Mouse (Mus musculus) heart, embryonic 15.5 days (tissue): Measurements from ENCODE around the gene Asb6. TPM values are rescaled to one million over a fixed set of nuclear protein-coding genes. Genes with fewer than 3 reads are reported as not detected.

Source experiments
- ATAC-seq: fragments of 200-750 bp; cut with Nextera tagmentation; replicated peaks from 2 replicates; pipeline ENCODE4 v1.8.0; 2017; ENCODE audit warnings: low read depth, moderate TSS enrichment; ENCODE audit not compliant: insufficient number of reproducible peaks, insufficient read depth, low FRiP score
- H3K27ac ChIP-seq: fragments of 300-500 bp; sonication (generic); 2 replicates; pipeline ENCODE4 v1.5.1; 2015; ENCODE audit warnings: mild to moderate bottlenecking, inconsistent platforms
- H3K27me3 ChIP-seq: fragments of 300-500 bp; sonication (generic); 2 replicates; pipeline ENCODE4 v1.6.1; 2015; ENCODE audit warnings: inconsistent platforms
- H3K36me3 ChIP-seq: fragments of 300-500 bp; sonication (generic); 2 replicates; pipeline ENCODE4 v1.6.1; 2015; ENCODE audit warnings: mild to moderate bottlenecking, inconsistent platforms
- H3K4me1 ChIP-seq: fragments of 300-500 bp; sonication (generic); replicated peaks from 2 replicates; pipeline ENCODE4 v1.6.1; 2015; ENCODE audit warnings: inconsistent platforms
- H3K4me2 ChIP-seq: fragments of 300-500 bp; sonication (generic); 2 replicates; pipeline ENCODE4 v1.6.1; 2015; ENCODE audit warnings: inconsistent platforms, mild to moderate bottlenecking, moderate library complexity
- H3K4me3 ChIP-seq: fragments of 300-500 bp; sonication (generic); 2 replicates; pipeline ENCODE4 v1.5.1; 2015; ENCODE audit warnings: mild to moderate bottlenecking, inconsistent platforms
- H3K9ac ChIP-seq: fragments of 300-500 bp; sonication (generic); 2 replicates; pipeline ENCODE4 v1.6.1; 2015; ENCODE audit warnings: mild to moderate bottlenecking, inconsistent platforms
- H3K9me3 ChIP-seq: fragments of 300-500 bp; sonication (generic); replicated peaks from 2 replicates; pipeline ENCODE4 v1.6.1; 2016; ENCODE audit warnings: inconsistent platforms
- WGBS: fragments of 180-500 bp; shearing (Covaris S2); methylation state at CpG from one replicate; pipeline ENCODE4 v1.1.7; 2015; ENCODE audit warnings: mixed read lengths; 5-methylcytosine and 5-hydroxymethylcytosine counted together
- polyA plus RNA-seq: library from polyadenylated mRNA; unstranded; fragments of >200 nt; fragmentation: Nextera tagmentation; extraction: Ambion mirVana; gene quantifications from 2 replicates; pipeline ENCODE4 v1.2.1, GENCODE M21; 2015

The Asb6 gene
- polyA plus RNA-seq, 1 experiment from 2014 or later, result 17.2 TPM

GRCm38 (mm10) chr2:30834373-30835022 lies 4.4 kb upstream of the Asb6 start, which contains the start of gene Prrx2:
Gene Prrx2, plus strand, starts transcription at chr2:30834972.
- Histone ChIP-seq H3K27ac (peak within 1 kb of the TSS; percentile 53), H3K27me3 (no peaks in the 10 kb centered on the region), H3K4me2 (no peak within 1 kb of the TSS), H3K9ac (no peak within 1 kb of the TSS), H3K4me3 (no peak within 1 kb of the TSS), H3K4me1 (peaks cover 23% of the 10 kb centered on the region), H3K36me3 (no peaks in the 10 kb centered on the region), H3K9me3 (no peaks in the 10 kb centered on the region)
- 37% methylated on average over 9 of the region's 10 CpGs for WGBS
- no peak for ATAC-seq

- Histone ChIP-seq H3K27ac (peak overlapping the region; percentile 53), H3K27me3 (no peaks in the 10 kb centered on the region), H3K9ac (no peak overlapping the region), H3K4me1 (peaks cover 23% of the 10 kb centered on the region), H3K9me3 (no peaks in the 10 kb centered on the region), H3K4me3 (no peak overlapping the region), H3K4me2 (no peak overlapping the region), H3K36me3 (no peaks in the 10 kb centered on the region)
- WGBS, result 65% methylated on average over 5 of the region's 5 CpGs
- no peak for ATAC-seq
Observed at GRCm38 (mm10) chr2:30833644-30834043, 3.5 kb upstream of the Asb6 start.

- no peak overlapping the region for H3K27ac ChIP-seq
- no peaks in the 10 kb centered on the region for H3K27me3 ChIP-seq
- H3K9ac ChIP-seq, result no peak overlapping the region
- H3K4me1 ChIP-seq, result peaks cover 24% of the 10 kb centered on the region
- peaks cover 16% of the 10 kb centered on the region for H3K36me3 ChIP-seq
- 44% methylated on average over 5 of the region's 5 CpGs for WGBS
- H3K4me3 ChIP-seq, result no peak overlapping the region
- no peak overlapping the region for H3K4me2 ChIP-seq
- ATAC-seq, result no peak
- no peaks in the 10 kb centered on the region for H3K9me3 ChIP-seq
Observed at GRCm38 (mm10) chr2:30829315-30829714, 818 bp downstream of the Asb6 start.

- under 1% methylated on average over 63 of the region's 63 CpGs for WGBS
- ATAC-seq, result peak; percentile 84
- Histone ChIP-seq H3K27ac (peak overlapping the region; percentile 55), H3K36me3 (peaks cover 30% of the 10 kb centered on the region), H3K9ac (peak overlapping the region; percentile 84), H3K4me3 (peak overlapping the region; percentile 90), H3K9me3 (no peaks in the 10 kb centered on the region), H3K4me1 (peaks cover 31% of the 10 kb centered on the region), H3K27me3 (no peaks in the 10 kb centered on the region), H3K4me2 (peak overlapping the region; percentile 89)
Observed at GRCm38 (mm10) chr2:30827749-30828475, 2.2 kb downstream of the Asb6 start.

GRCm38 (mm10) chr2:30826825-30827748 lies 3.0 kb downstream of the Asb6 start:
- peak overlapping the region; percentile 90 for H3K4me3 ChIP-seq
- WGBS, result 31% methylated on average over 26 of the region's 26 CpGs
- H3K9ac ChIP-seq, result peak overlapping the region; percentile 84
- peak overlapping the region; percentile 89 for H3K4me2 ChIP-seq
- peaks cover 38% of the 10 kb centered on the region for H3K36me3 ChIP-seq
- H3K9me3 ChIP-seq, result no peaks in the 10 kb centered on the region
- H3K4me1 ChIP-seq, result peaks cover 35% of the 10 kb centered on the region
- ATAC-seq, result no peak
- H3K27ac ChIP-seq, result peak overlapping the region; percentile 55
- no peaks in the 10 kb centered on the region for H3K27me3 ChIP-seq

GRCm38 (mm10) chr2:30823385-30824153 lies 6.6 kb downstream of the Asb6 start:
- peak; percentile 21; the same call in 1 of the 2 replicates for ATAC-seq
- no peaks in the 10 kb centered on the region for H3K9me3 ChIP-seq
- H3K4me1 ChIP-seq, result peaks cover 43% of the 10 kb centered on the region
- no peak overlapping the region for H3K4me3 ChIP-seq
- 0 out of 2 replicates have a peak overlapping the region, but pooled peaks have one; percentile 35 for H3K27ac ChIP-seq
- H3K27me3 ChIP-seq, result no peaks in the 10 kb centered on the region
- WGBS, result 60% methylated on average over 13 of the region's 13 CpGs
- H3K36me3 ChIP-seq, result peaks cover 60% of the 10 kb centered on the region
- no peak overlapping the region for H3K4me2 ChIP-seq
- H3K9ac ChIP-seq, result no peak overlapping the region

- H3K9me3 ChIP-seq, result no peaks in the 10 kb centered on the region
- whole genome bisulfite sequencing, result 92% methylated on average over 8 of the region's 8 CpGs
- no peak overlapping the region for H3K27ac ChIP-seq
- peaks cover 64% of the 10 kb centered on the region for H3K36me3 ChIP-seq
- no peak for ATAC-seq
- H3K4me3 ChIP-seq, result no peak overlapping the region
- no peaks in the 10 kb centered on the region for H3K27me3 ChIP-seq
- no peak overlapping the region for H3K4me2 ChIP-seq
- peaks cover 36% of the 10 kb centered on the region for H3K4me1 ChIP-seq
- no peak overlapping the region for H3K9ac ChIP-seq
Observed at GRCm38 (mm10) chr2:30822460-30822859, 7.7 kb downstream of the Asb6 start.

GRCm38 (mm10) chr2:30821073-30821472 lies 9.1 kb downstream of the Asb6 start:
- no peaks in the 10 kb centered on the region for H3K27me3 ChIP-seq
- peaks cover 72% of the 10 kb centered on the region for H3K36me3 ChIP-seq
- H3K4me1 ChIP-seq, result peaks cover 22% of the 10 kb centered on the region
- no peak overlapping the region for H3K4me2 ChIP-seq
- no peaks in the 10 kb centered on the region for H3K9me3 ChIP-seq
- no peak for ATAC-seq
- H3K4me3 ChIP-seq, result no peak overlapping the region
- H3K9ac ChIP-seq, result no peak overlapping the region
- no peak overlapping the region for H3K27ac ChIP-seq
- WGBS, result 92% methylated on average over 3 of the region's 3 CpGs

- peaks cover 70% of the 10 kb centered on the region for H3K36me3 ChIP-seq
- H3K27ac ChIP-seq, result no peak overlapping the region
- no peak overlapping the region for H3K4me3 ChIP-seq
- peaks cover 22% of the 10 kb centered on the region for H3K4me1 ChIP-seq
- no peaks in the 10 kb centered on the region for H3K27me3 ChIP-seq
- WGBS, result 92% methylated on average over 5 of the region's 5 CpGs
- no peak overlapping the region for H3K4me2 ChIP-seq
- no peak for ATAC-seq
- H3K9me3 ChIP-seq, result no peaks in the 10 kb centered on the region
- H3K9ac ChIP-seq, result no peak overlapping the region
Observed at GRCm38 (mm10) chr2:30819873-30820272, 10.3 kb downstream of the Asb6 start.

- H3K27me3 ChIP-seq, result no peaks in the 10 kb centered on the region
- no peaks in the 10 kb centered on the region for H3K9me3 ChIP-seq
- ATAC-seq, result no peak
- no peak overlapping the region for H3K4me2 ChIP-seq
- H3K27ac ChIP-seq, result no peak overlapping the region
- WGBS, result 91% methylated on average over 1 of the region's 1 CpGs
- H3K4me3 ChIP-seq, result no peak overlapping the region
- H3K36me3 ChIP-seq, result peaks cover 55% of the 10 kb centered on the region
- H3K4me1 ChIP-seq, result 0 out of 2 replicates have a peak, but pooled peaks cover 8% of the 10 kb centered on the region
- no peak overlapping the region for H3K9ac ChIP-seq
Observed at GRCm38 (mm10) chr2:30816383-30816782, 13.8 kb downstream of the Asb6 start.
